Mouse (Mus musculus) midbrain, embryonic 13.5 days (tissue): ENCODE data around the gene Lgr4. TPM values are rescaled to one million over a fixed set of nuclear protein-coding genes. Genes with fewer than 3 reads are reported as not detected.

Experiments used
- ATAC-seq: fragments of 200-750 bp; cut with Nextera tagmentation; 2 replicates; pipeline ENCODE4 v1.8.0; 2017; ENCODE audit warnings: mild to moderate bottlenecking, moderate TSS enrichment, moderate library complexity
- H3K27ac ChIP-seq: fragments of 300-500 bp; sonication (generic); 2 replicates; pipeline ENCODE4 v1.5.1; 2015; ENCODE audit warnings: inconsistent platforms, mild to moderate bottlenecking, moderate library complexity
- H3K27me3 ChIP-seq: fragments of 300-500 bp; sonication (generic); 2 replicates; pipeline ENCODE4 v1.6.1; 2015; ENCODE audit warnings: mild to moderate bottlenecking, inconsistent platforms
- H3K36me3 ChIP-seq: fragments of 300-500 bp; sonication (generic); 2 replicates; pipeline ENCODE4 v1.6.1; 2015; ENCODE audit warnings: mild to moderate bottlenecking, inconsistent platforms
- H3K4me1 ChIP-seq: fragments of 300-500 bp; sonication (generic); replicated peaks from 2 replicates; pipeline ENCODE4 v1.6.1; 2015; ENCODE audit warnings: inconsistent platforms
- H3K4me2 ChIP-seq: fragments of 300-500 bp; sonication (generic); replicated peaks from 2 replicates; pipeline ENCODE4 v1.6.1; 2015; ENCODE audit warnings: moderate library complexity, mild to moderate bottlenecking, inconsistent platforms
- H3K4me3 ChIP-seq: fragments of 300-500 bp; sonication (generic); replicated peaks from 2 replicates; pipeline ENCODE4 v1.5.1; 2015; ENCODE audit warnings: mild to moderate bottlenecking, inconsistent platforms
- H3K9ac ChIP-seq: fragments of 300-500 bp; sonication (generic); replicated peaks from 2 replicates; pipeline ENCODE4 v1.6.1; 2015; ENCODE audit warnings: mild to moderate bottlenecking, inconsistent platforms
- H3K9me3 ChIP-seq: fragments of 300-500 bp; sonication (generic); 2 replicates; pipeline ENCODE4 v1.6.1; 2016; ENCODE audit warnings: mild to moderate bottlenecking, inconsistent platforms
- WGBS: fragments of 180-500 bp; shearing (Covaris S2); methylation state at CpG from one replicate; pipeline ENCODE4 v1.1.7; 2015; 5-methylcytosine and 5-hydroxymethylcytosine counted together
- polyA plus RNA-seq: library from polyadenylated mRNA; unstranded; fragments of >200 nt; fragmentation: Nextera tagmentation; extraction: Ambion mirVana; gene quantifications from 2 replicates; pipeline ENCODE4 v1.2.1, GENCODE M21; 2015

Lgr4 gene
- polyA plus RNA-seq, 1 experiment from 2014 or later = 7.9 TPM

DNA sequence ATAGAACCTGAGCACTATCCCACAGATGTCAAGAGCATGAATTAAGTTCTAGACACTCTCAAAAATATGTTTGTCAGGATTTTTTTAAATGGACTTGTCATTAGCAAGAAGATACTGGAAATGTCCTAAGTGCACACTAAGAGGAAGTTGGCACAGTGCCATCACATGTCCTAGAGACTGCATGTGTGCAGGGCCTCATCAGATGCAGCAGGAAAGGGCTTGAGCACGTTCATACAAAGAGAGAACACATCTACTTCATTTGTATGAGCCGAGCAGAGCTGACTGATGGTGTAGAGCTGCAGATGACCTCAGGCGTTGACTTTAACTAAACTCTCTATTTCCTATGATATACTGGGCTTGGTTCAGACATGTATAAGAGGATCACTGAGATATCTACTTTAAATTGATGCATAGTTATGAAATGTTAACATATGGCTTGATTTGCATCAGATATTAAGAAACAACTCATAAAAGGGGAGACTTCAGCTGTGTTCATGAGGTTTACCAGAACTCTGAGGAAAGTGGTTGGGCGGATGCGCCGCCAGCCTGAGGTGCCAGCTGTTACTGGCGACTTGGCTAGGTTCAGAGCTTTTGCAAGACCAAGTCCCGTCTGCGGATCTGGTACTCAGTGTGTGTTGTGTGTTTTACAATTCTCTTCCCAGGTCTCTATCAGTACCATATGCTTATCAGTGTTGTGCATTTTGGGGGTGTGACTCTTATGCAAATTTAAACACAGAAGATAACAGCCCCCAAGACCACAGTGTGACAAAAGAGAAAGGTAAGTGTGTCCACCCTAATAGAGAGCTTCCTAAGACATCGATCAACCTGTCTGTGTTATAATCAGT is 90.2 kb downstream of the Lgr4 start:
- Histone ChIP-seq H3K9me3 (no peaks in the 10 kb centered on the region), H3K27me3 (no peaks in the 10 kb centered on the region), H3K36me3 (peaks cover 32% of the 10 kb centered on the region), H3K4me2 (no peak overlapping the region), H3K27ac (no peak overlapping the region), H3K4me3 (no peak overlapping the region), H3K9ac (no peak overlapping the region), H3K4me1 (no peaks in the 10 kb centered on the region)
- no peak for ATAC-seq
- WGBS = 96% methylated on average over 10 of the region's 10 CpGs

DNA sequence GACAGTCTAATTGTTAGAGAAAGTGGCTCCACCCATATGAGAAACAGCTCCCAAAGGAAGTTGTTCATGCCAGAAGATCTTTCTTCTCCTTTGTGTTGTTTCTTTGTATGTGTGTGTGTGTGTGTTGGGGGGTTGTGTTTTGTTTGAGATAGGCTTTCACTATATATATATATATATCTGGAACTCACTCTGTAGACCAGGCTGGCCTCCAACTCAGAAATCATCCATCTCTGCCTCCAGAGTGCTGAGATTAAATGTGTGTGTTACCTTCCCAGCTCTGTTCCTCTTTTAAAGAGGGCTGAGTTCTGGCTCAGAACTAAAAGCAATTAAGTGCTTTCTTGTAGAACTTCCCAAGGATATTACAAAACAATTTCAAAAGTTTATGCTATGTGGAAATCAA is 92.0 kb downstream of the Lgr4 start:
- no peak overlapping the region for H3K27ac ChIP-seq
- no peaks in the 10 kb centered on the region for H3K9me3 ChIP-seq
- no peak overlapping the region for H3K4me3 ChIP-seq
- H3K9ac ChIP-seq = no peak overlapping the region
- H3K27me3 ChIP-seq = no peaks in the 10 kb centered on the region
- no peak overlapping the region for H3K4me2 ChIP-seq
- no peaks in the 10 kb centered on the region for H3K4me1 ChIP-seq
- peaks cover 32% of the 10 kb centered on the region for H3K36me3 ChIP-seq
- ATAC-seq = no peak

DNA sequence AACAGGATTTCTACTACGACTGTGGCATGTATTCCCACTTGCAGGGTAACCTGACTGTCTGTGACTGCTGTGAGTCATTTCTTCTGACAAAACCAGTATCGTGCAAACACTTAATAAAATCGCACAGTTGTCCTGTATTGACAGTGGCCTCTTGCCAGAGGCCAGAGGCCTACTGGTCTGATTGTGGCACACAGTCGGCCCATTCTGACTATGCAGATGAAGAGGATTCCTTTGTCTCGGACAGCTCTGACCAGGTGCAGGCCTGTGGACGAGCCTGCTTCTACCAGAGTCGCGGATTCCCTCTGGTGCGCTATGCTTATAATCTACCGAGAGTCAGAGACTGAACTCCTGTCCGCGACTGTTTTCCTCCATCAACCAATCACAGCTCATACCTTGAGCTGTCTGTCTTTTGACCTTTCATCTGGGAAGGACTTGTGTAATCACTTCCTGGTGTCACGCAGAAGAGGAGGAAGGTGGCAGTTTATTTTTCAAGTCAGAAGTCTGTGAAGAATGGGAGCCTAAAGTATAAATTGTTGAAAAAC is 94.8 kb downstream of the Lgr4 start:
- Histone ChIP-seq H3K9me3 (no peaks in the 10 kb centered on the region), H3K9ac (no peak overlapping the region), H3K4me3 (no peak overlapping the region), H3K4me2 (no peak overlapping the region), H3K27me3 (no peaks in the 10 kb centered on the region), H3K27ac (no peak overlapping the region), H3K4me1 (peaks cover 5% of the 10 kb centered on the region), H3K36me3 (peaks cover 23% of the 10 kb centered on the region)
- ATAC-seq = no peak
- WGBS = 84% methylated on average over 13 of the region's 13 CpGs

DNA sequence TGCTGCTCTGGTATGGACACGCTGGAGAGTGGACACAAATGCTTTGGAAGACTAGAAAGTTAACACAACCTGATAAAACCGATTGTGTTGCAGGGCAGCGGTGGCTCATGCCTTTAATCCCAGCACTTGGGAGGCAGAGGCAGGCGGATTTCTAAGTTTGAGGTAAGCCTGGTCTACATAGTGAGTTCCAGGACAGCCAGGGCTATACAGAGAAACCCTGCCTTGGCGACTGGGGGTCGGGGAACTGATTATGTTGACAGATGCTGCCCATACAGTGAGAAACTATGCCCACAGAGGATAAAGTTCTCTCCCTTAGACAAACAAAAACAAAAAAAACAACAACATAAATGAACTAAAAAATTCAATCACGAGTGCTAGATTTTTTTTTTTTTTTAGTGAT is 99.6 kb downstream of the Lgr4 start:
- Histone ChIP-seq H3K9ac (peak overlapping the region; percentile 92), H3K4me2 (peak overlapping the region; percentile 82), H3K4me3 (peak overlapping the region; percentile 89), H3K27me3 (no peaks in the 10 kb centered on the region), H3K36me3 (peaks cover 15% of the 10 kb centered on the region), H3K9me3 (no peaks in the 10 kb centered on the region), H3K27ac (peak overlapping the region; percentile 89), H3K4me1 (peaks cover 34% of the 10 kb centered on the region)
- ATAC-seq = peak; percentile 53
- WGBS = 47% methylated on average over 7 of the region's 7 CpGs

DNA sequence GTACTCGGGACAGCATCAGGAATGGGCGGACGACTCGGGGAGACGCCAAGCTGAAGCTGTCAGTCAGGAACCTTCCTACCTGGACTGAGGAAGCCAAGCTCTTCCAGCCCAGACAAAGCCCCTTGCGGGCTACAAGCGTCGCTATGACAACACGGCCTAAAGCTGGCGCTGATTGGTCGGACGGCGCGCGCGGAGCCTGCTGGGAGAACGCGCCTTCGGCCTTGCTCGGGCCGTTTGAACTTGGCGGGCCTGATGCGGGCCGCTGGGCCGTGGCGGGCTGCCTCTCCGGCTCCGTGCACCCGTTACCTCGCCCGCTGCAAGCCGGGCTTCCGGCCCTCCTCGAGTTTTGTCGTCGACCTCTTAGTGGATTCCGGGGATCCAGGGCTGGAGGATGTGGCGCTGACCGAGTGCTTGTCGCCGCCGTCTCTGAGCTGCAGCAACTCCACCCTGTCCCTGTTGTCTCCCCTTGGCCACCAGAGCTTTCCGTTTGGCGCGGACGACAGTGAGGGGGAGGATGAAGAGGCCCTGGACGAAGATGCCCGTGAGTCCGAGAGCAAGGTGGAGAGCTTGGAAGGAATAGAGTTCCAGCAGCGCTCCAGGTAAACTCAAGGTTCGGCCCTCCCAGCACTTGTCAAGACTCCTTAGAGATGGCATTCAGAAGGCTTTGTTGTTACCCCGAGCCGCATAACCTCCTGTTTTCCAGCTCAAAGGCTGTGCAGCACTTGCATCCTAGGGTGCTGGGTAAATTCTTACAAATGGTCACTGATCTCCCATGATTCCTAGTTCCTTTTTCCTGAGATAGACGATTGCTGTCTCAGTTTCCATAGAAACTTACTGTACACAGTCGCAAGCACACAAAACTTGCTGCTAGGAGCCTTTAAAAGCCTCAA is 100.4 kb downstream of the Lgr4 start, which contains the start of gene Ccdc34:
Gene Ccdc34, plus strand, starts transcription at position 202 of the 890 bp plus-strand sequence.
- Histone ChIP-seq H3K4me2 (peak within 1 kb of the TSS; percentile 82), H3K36me3 (peaks cover 13% of the 10 kb centered on the region), H3K4me1 (peaks cover 34% of the 10 kb centered on the region), H3K27me3 (no peaks in the 10 kb centered on the region), H3K4me3 (peak within 1 kb of the TSS; percentile 89), H3K27ac (peak within 1 kb of the TSS; percentile 89), H3K9me3 (no peaks in the 10 kb centered on the region), H3K9ac (peak within 1 kb of the TSS; percentile 92)
- WGBS = under 1% methylated on average over 55 of the region's 55 CpGs
- ATAC-seq = peak; percentile 99

DNA sequence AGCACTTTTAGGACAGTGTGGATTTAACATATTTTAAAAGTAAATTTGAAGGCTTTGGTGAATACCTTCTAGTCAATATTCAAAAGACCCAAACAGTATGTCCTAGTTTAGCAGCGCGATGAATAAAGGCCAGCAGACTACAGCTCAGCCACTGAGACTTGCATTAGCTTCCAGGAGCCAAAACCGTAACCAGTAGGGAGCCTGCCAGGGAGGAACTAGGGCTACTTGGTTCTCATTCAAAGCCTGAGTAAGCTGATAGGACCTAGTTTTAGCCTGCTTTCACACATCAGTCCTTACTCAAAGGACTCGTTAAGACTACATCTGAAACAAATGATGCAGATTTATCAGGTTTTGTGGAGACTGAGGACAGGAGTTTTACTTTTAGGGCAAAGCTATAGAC is 102.2 kb downstream of the Lgr4 start:
- peak overlapping the region; percentile 82 for H3K4me2 ChIP-seq
- H3K27me3 ChIP-seq = no peaks in the 10 kb centered on the region
- H3K9ac ChIP-seq = peak overlapping the region; percentile 54
- 82% methylated on average over 4 of the region's 4 CpGs for WGBS
- ATAC-seq = no peak
- H3K36me3 ChIP-seq = peaks cover 21% of the 10 kb centered on the region
- peaks cover 34% of the 10 kb centered on the region for H3K4me1 ChIP-seq
- no peaks in the 10 kb centered on the region for H3K9me3 ChIP-seq
- H3K27ac ChIP-seq = no peak overlapping the region
- 0 out of 2 replicates have a peak overlapping the region, but pooled peaks have one; percentile 4 for H3K4me3 ChIP-seq

DNA sequence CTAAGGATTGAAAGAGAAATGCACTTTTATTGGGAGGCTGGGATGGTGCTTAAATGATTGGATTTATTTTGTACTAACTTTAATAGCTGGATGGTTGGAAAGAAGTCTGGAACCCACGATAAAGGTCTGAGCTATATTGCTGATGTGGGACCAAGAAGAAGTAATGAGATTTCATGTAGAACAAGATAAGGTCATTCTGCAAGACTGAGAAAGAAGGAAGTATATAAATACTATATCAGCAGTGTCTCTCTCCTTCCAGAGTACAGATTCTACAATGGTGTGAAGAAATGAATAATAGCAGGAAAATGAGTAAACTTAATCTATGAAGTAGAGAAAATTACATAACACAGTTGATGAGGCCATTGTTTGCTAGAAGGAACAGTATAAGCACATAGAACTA is 103.0 kb downstream of the Lgr4 start:
- H3K4me3 ChIP-seq = no peak overlapping the region
- ATAC-seq = no peak
- WGBS = 94% methylated on average over 1 of the region's 1 CpGs
- H3K4me2 ChIP-seq = peak overlapping the region; percentile 82
- no peak overlapping the region for H3K27ac ChIP-seq
- H3K36me3 ChIP-seq = peaks cover 23% of the 10 kb centered on the region
- no peak overlapping the region for H3K9ac ChIP-seq
- H3K4me1 ChIP-seq = peaks cover 34% of the 10 kb centered on the region
- H3K9me3 ChIP-seq = no peaks in the 10 kb centered on the region
- no peaks in the 10 kb centered on the region for H3K27me3 ChIP-seq

DNA sequence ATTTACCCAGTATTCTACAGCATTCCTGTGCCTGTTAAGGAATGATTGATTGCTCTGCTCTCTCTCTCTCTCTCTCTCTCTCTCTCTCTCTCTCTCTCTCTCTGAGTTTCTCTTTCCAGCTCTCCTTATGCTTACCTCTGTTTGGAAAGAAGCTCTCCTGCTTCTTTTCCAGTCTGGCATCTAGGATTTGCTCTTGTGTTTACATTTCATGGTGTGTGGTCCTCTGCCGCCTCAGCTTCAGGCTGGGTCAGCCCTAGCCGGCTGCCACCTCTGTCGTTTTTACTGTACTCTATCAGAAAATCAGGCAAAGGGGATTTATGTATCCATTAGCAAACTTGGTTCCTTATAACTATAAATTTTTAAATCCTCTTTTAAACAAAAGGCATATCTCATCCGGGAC is 118.8 kb downstream of the Lgr4 start:
- WGBS = 39% methylated on average over 4 of the region's 4 CpGs
- no peak overlapping the region for H3K4me3 ChIP-seq
- H3K36me3 ChIP-seq = peaks cover 24% of the 10 kb centered on the region
- H3K4me2 ChIP-seq = no peak overlapping the region
- ATAC-seq = no peak
- H3K27ac ChIP-seq = no peak overlapping the region
- no peaks in the 10 kb centered on the region for H3K27me3 ChIP-seq
- no peak overlapping the region for H3K9ac ChIP-seq
- H3K4me1 ChIP-seq = 0 out of 2 replicates have a peak, but pooled peaks cover 4% of the 10 kb centered on the region
- no peaks in the 10 kb centered on the region for H3K9me3 ChIP-seq

DNA sequence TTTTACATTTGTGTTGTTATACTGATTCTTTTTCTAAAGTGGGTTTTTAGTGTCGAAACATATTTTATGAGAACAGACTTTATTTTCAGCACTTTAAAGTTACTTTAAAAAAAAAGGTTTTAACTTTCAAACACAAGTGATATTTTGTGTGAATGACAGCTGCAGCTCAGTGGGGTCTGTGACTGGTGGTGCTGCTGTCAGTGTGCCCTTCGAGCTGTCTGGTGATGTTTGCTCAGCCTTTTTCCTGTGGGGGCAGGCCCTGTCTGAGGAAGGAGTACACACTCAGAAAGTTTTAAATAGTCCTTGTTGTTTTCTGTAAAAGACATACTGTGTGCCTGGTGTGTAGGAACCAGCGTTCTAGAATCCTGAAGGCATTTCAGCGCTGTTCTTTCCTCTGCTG is 119.2 kb downstream of the Lgr4 start:
- no peak overlapping the region for H3K27ac ChIP-seq
- 0 out of 2 replicates have a peak, but pooled peaks cover 4% of the 10 kb centered on the region for H3K4me1 ChIP-seq
- no peak overlapping the region for H3K4me2 ChIP-seq
- no peak for ATAC-seq
- WGBS = 77% methylated on average over 4 of the region's 4 CpGs
- no peak overlapping the region for H3K9ac ChIP-seq
- H3K9me3 ChIP-seq = no peaks in the 10 kb centered on the region
- H3K27me3 ChIP-seq = no peaks in the 10 kb centered on the region
- peaks cover 27% of the 10 kb centered on the region for H3K36me3 ChIP-seq
- H3K4me3 ChIP-seq = no peak overlapping the region

DNA sequence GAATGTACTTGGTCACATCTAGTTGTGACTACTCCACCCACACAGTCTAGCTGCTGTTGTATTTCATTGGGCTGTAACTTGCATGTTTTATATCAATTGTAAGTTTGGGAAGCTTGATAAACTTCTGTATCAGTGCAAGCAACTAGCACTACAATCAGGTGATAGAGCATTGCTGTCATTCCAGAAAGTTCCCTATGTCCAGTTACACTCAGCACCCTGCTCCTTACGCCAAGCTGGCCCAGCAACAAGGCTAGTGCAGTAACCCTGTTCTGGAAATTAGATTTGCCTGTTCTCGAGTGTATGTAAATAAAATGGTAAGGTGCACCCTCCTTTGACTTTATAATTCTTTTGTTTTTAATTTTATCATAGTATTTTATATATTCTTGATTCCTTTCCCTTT is 119.8 kb downstream of the Lgr4 start:
- Histone ChIP-seq H3K4me2 (no peak overlapping the region), H3K9me3 (no peaks in the 10 kb centered on the region), H3K36me3 (peaks cover 27% of the 10 kb centered on the region), H3K4me3 (no peak overlapping the region), H3K4me1 (0 out of 2 replicates have a peak, but pooled peaks cover 4% of the 10 kb centered on the region), H3K27me3 (no peaks in the 10 kb centered on the region), H3K9ac (no peak overlapping the region), H3K27ac (no peak overlapping the region)
- WGBS = 90% methylated on average over 2 of the region's 2 CpGs
- ATAC-seq = no peak

DNA sequence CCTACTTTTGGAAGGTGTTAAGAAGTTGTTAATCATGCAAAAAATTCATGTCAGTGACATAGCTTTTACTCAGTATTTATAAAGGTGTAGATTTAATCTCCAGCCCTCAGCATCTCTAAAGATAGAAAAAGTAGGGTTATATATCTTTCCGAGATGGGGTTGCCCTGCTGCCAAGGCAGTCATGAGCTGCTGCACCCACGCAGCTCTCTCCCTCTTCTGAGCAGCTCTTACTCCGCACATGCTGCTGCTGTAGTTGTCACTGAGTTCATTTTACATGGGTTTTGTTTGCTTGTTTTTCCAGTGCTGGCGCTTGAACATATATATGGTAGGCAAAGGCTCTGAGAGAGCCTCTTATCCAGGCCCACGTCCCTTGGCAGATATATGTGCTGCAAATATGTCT is 120.9 kb downstream of the Lgr4 start:
- H3K9me3 ChIP-seq = no peaks in the 10 kb centered on the region
- 0 out of 2 replicates have a peak, but pooled peaks cover 4% of the 10 kb centered on the region for H3K4me1 ChIP-seq
- 96% methylated on average over 5 of the region's 5 CpGs for WGBS
- H3K9ac ChIP-seq = no peak overlapping the region
- H3K4me2 ChIP-seq = no peak overlapping the region
- H3K27ac ChIP-seq = no peak overlapping the region
- no peaks in the 10 kb centered on the region for H3K27me3 ChIP-seq
- peaks cover 19% of the 10 kb centered on the region for H3K36me3 ChIP-seq
- no peak for ATAC-seq
- no peak overlapping the region for H3K4me3 ChIP-seq
